Mouse (Mus musculus): Measurements from ENCODE around the gene Zdhhc17.

Gene Zdhhc17

GRCm38 (mm10) chr10:111009641-111010479 is at the start of gene Zdhhc17:
Zdhhc17 (minus strand) TSS chr10:111010140.
- peak; percentile 94 for DNase-seq (ENCODE audit: extremely low spot score, low spot score)

GRCm38 (mm10) chr10:111055770-111056169 is 45.8 kb upstream of the Zdhhc17 start:
- DNase-seq (ENCODE audit: extremely low spot score, low spot score) = no peak

GRCm38 (mm10) chr10:111051606-111052005 is 41.7 kb upstream of the Zdhhc17 start:
- no peak for DNase-seq (ENCODE audit: extremely low spot score, low spot score)

- no peak for DNase-seq (ENCODE audit: extremely low spot score, low spot score)
Measured at GRCm38 (mm10) chr10:111050511-111050910, 40.6 kb upstream of the Zdhhc17 start.

- no peak for DNase-seq (ENCODE audit: extremely low spot score, low spot score)
Measured at GRCm38 (mm10) chr10:111050061-111050460, 40.1 kb upstream of the Zdhhc17 start.

GRCm38 (mm10) chr10:111047895-111048294 is 38.0 kb upstream of the Zdhhc17 start:
- no peak for DNase-seq (ENCODE audit: extremely low spot score, low spot score)

- no peak for DNase-seq (ENCODE audit: extremely low spot score, low spot score)
Measured at GRCm38 (mm10) chr10:111040078-111040656, 30.2 kb upstream of the Zdhhc17 start.

- no peak for DNase-seq (ENCODE audit: extremely low spot score, low spot score)
Measured at GRCm38 (mm10) chr10:111036851-111037250, 26.9 kb upstream of the Zdhhc17 start.

GRCm38 (mm10) chr10:111035134-111035533 is 25.2 kb upstream of the Zdhhc17 start:
- DNase-seq (ENCODE audit: extremely low spot score, low spot score) = no peak

- no peak for DNase-seq (ENCODE audit: extremely low spot score, low spot score)
Measured at GRCm38 (mm10) chr10:111031511-111032365, 21.8 kb upstream of the Zdhhc17 start.

GRCm38 (mm10) chr10:111030845-111031244 is 20.9 kb upstream of the Zdhhc17 start:
- no peak for DNase-seq (ENCODE audit: extremely low spot score, low spot score)

GRCm38 (mm10) chr10:111026106-111026505 is 16.2 kb upstream of the Zdhhc17 start:
- DNase-seq (ENCODE audit: extremely low spot score, low spot score) = no peak

- DNase-seq (ENCODE audit: extremely low spot score, low spot score) = no peak
Measured at GRCm38 (mm10) chr10:111024746-111025145, 14.8 kb upstream of the Zdhhc17 start.

- DNase-seq (ENCODE audit: extremely low spot score, low spot score) = no peak
Measured at GRCm38 (mm10) chr10:111014476-111014875, 4.5 kb upstream of the Zdhhc17 start.

GRCm38 (mm10) chr10:111013265-111013664 is 3.3 kb upstream of the Zdhhc17 start:
- DNase-seq (ENCODE audit: extremely low spot score, low spot score) = no peak

- DNase-seq (ENCODE audit: extremely low spot score, low spot score) = no peak
Measured at GRCm38 (mm10) chr10:111012496-111013038, 2.6 kb upstream of the Zdhhc17 start.

GRCm38 (mm10) chr10:111011226-111011765 is 1.4 kb upstream of the Zdhhc17 start:
- no peak for DNase-seq (ENCODE audit: extremely low spot score, low spot score)

GRCm38 (mm10) chr10:111010480-111011225 is 713 bp upstream of the Zdhhc17 start:
- peak; percentile 69 for DNase-seq (ENCODE audit: extremely low spot score, low spot score)

GRCm38 (mm10) chr10:111009113-111009640 is 763 bp downstream of the Zdhhc17 start:
- no peak for DNase-seq (ENCODE audit: extremely low spot score, low spot score)

GRCm38 (mm10) chr10:111007687-111008086 is 2.3 kb downstream of the Zdhhc17 start:
- no peak for DNase-seq (ENCODE audit: extremely low spot score, low spot score)

Data from neural tube, embryonic 10.5 days (tissue).